ENCODE assay signal across 1 mouse cellular context in genomic region chr17:28774303-28774702, GRCm38 (mm10). TPM values are rescaled to one million over a fixed set of nuclear protein-coding genes. Genes with fewer than 3 reads are reported as not detected.
"Had no signal": no experiment of that assay in that cellular context is flagged by ENCODE, and none has a peak within 500 bp of the region (broad histone marks: within the 10 kb centered on the region; RNA-seq: fewer than 3 reads in every experiment).

No protein-coding gene starts in this region.

RNA-seq across cellular contexts. Expression of gene AC170998.1, which starts 48.4 kb away (rescaled TPM):
- polyA plus RNA-seq: myocyte had no signal
